Mouse (Mus musculus) olfactory bulb, adult 2 months (tissue): ENCODE results near the gene Arhgap21. TPM values are rescaled to one million over a fixed set of nuclear protein-coding genes. Genes with fewer than 3 reads are reported as not detected.

Experiments
- H3K27ac ChIP-seq: fragments of 200-500 bp; 2 replicates; pipeline ENCODE4 v1.5.1; 2012; ENCODE audit warnings: low read depth, low read length; ENCODE audit not compliant: insufficient read depth
- H3K4me1 ChIP-seq: fragments of 200-500 bp; 2 replicates; pipeline ENCODE4 v1.6.1; 2012; ENCODE audit warnings: low read length; ENCODE audit not compliant: control insufficient read depth, insufficient read depth
- H3K4me3 ChIP-seq: fragments of 200-500 bp; 2 replicates; pipeline ENCODE4 v1.5.1; 2012; ENCODE audit warnings: mild to moderate bottlenecking, low read depth, low read length, moderate library complexity; ENCODE audit not compliant: insufficient read depth
- CTCF ChIP-seq: fragments of 200-500 bp; IDR thresholded peaks from 2 replicates; pipeline ENCODE4 v1.5.1; 2012; ENCODE audit warnings: low read depth, mild to moderate bottlenecking, low read length, moderate library complexity; ENCODE audit not compliant: insufficient read depth
- POLR2A ChIP-seq: fragments of 200-500 bp; IDR thresholded peaks from 2 replicates; pipeline ENCODE4 v1.6.1; 2012; ENCODE audit warnings: mild to moderate bottlenecking, low read depth, low read length, moderate library complexity; ENCODE audit not compliant: insufficient read depth
- WGBS: fragments of 180-500 bp; shearing (Covaris S2); methylation state at CpG from one replicate; pipeline ENCODE4 v1.1.7; 2018; 5-methylcytosine and 5-hydroxymethylcytosine counted together
- polyA plus RNA-seq: library from polyadenylated mRNA; stranded (reverse); fragments of >200 nt; gene quantifications from 2 replicates; pipeline ENCODE4 v1.2.4, GENCODE M21; 2012; ENCODE audit warnings: low replicate concordance; ENCODE audit not compliant: missing spikeins, insufficient read depth, insufficient read length

The Arhgap21 gene
- polyA plus RNA-seq, 1 experiment = not detected

- TF ChIP-seq POLR2A (no peak), CTCF (no peak)
- 90% methylated on average over 2 of the region's 2 CpGs for WGBS
- no peak overlapping the region for H3K27ac ChIP-seq
These were observed 22.2 kb upstream of the Arhgap21 start for GRCm38 (mm10) chr2:20990907-20991306.

GRCm38 (mm10) chr2:20990056-20990455 lies 21.4 kb upstream of the Arhgap21 start:
- H3K27ac ChIP-seq = no peak overlapping the region
- no peak overlapping the region for H3K4me3 ChIP-seq
- 88% methylated on average over 3 of the region's 3 CpGs for WGBS
- no peaks in the 10 kb centered on the region for H3K4me1 ChIP-seq
- TF ChIP-seq POLR2A (no peak), CTCF (no peak)

More at GRCm38 (mm10) chr2:20990907-20991306, 22.2 kb upstream of the Arhgap21 start:
- Histone ChIP-seq H3K4me1 (no peaks in the 10 kb centered on the region), H3K4me3 (no peak overlapping the region)

DNA sequence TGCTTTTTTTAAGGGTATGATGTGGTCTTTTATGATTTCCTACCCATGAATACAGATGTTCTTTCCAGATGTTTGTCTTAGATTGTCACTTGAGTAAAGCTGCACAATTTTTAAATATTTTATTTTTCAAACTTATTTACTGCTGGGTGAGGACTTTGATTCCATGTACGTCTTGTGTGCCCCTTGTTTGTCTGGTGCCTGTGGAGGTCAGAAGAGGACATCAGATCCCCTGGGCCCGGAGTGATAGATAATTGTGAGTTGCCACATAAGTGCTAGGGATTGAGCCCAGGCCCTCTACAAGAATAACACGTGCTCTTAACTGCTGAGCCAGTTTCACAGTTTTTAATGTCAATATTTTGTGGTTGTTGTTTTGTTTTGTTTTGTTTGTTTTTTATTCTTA lies 19.1 kb upstream of the Arhgap21 start:
- no peak overlapping the region for H3K4me3 ChIP-seq
- 78% methylated on average over 3 of the region's 3 CpGs for WGBS
- no peaks in the 10 kb centered on the region for H3K4me1 ChIP-seq
- no peak overlapping the region for H3K27ac ChIP-seq
- TF ChIP-seq POLR2A (no peak), CTCF (no peak)

- WGBS = 88% methylated on average over 8 of the region's 8 CpGs
- no peak overlapping the region for H3K27ac ChIP-seq
- no peaks in the 10 kb centered on the region for H3K4me1 ChIP-seq
- TF ChIP-seq CTCF (no peak), POLR2A (no peak)
- no peak overlapping the region for H3K4me3 ChIP-seq
These were observed 10.0 kb upstream of the Arhgap21 start for GRCm38 (mm10) chr2:20978726-20979125.

DNA sequence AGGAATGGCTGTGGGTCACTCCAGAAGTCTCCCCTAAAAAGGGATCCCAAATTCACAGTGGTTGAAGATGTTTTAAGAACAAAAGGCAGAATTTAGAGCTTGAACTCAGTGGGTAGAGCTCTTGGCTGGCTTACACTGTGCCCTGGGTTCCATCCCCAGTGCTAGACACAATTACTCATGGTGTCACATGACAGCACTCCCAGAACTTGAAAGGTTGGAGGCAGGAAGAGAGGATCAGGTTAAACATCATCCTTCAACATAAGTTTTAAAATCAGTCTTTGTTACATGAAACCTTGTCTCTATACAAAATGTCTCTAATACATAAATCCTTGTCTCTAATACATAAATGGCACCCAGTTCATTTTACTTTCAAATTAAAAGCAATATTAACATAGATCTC lies 8.4 kb upstream of the Arhgap21 start:
- Histone ChIP-seq H3K4me1 (no peaks in the 10 kb centered on the region), H3K4me3 (no peak overlapping the region), H3K27ac (no peak overlapping the region)
- no peak for TF ChIP-seq CTCF
- no peak for TF ChIP-seq POLR2A

GRCm38 (mm10) chr2:20973513-20973912 lies 4.8 kb upstream of the Arhgap21 start:
- WGBS = 65% methylated on average over 3 of the region's 3 CpGs
- no peak overlapping the region for H3K4me3 ChIP-seq
- TF ChIP-seq POLR2A (no peak), CTCF (no peak)
- no peak overlapping the region for H3K27ac ChIP-seq
- H3K4me1 ChIP-seq = no peaks in the 10 kb centered on the region

DNA sequence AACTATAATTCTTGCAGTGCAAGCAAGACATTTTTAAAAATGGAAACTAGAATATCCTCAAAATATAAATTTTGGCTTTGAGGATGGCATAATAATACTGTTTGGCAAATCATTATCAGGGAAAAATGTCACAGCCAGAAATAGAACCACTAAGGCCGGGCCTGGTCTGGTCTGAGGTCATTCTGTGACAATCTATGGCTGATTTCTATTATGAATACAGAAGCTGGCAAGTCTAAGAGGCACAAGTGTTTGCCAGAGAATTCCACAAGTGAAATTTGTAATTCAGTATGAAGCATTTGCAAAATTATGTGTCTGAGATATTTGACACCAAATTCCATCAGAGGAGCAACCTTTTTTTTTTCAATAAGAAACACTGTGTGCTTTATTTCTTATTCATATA lies 3.5 kb upstream of the Arhgap21 start:
- H3K27ac ChIP-seq = no peak overlapping the region
- TF ChIP-seq CTCF (no peak), POLR2A (no peak)
- H3K4me3 ChIP-seq = no peak overlapping the region
- no peaks in the 10 kb centered on the region for H3K4me1 ChIP-seq
- WGBS = 63% methylated on average over 1 of the region's 1 CpGs

GRCm38 (mm10) chr2:20971628-20972027 lies 2.9 kb upstream of the Arhgap21 start:
- no peaks in the 10 kb centered on the region for H3K4me1 ChIP-seq
- TF ChIP-seq POLR2A = no peak
- TF ChIP-seq CTCF = no peak
- no peak overlapping the region for H3K4me3 ChIP-seq
- H3K27ac ChIP-seq = no peak overlapping the region

DNA sequence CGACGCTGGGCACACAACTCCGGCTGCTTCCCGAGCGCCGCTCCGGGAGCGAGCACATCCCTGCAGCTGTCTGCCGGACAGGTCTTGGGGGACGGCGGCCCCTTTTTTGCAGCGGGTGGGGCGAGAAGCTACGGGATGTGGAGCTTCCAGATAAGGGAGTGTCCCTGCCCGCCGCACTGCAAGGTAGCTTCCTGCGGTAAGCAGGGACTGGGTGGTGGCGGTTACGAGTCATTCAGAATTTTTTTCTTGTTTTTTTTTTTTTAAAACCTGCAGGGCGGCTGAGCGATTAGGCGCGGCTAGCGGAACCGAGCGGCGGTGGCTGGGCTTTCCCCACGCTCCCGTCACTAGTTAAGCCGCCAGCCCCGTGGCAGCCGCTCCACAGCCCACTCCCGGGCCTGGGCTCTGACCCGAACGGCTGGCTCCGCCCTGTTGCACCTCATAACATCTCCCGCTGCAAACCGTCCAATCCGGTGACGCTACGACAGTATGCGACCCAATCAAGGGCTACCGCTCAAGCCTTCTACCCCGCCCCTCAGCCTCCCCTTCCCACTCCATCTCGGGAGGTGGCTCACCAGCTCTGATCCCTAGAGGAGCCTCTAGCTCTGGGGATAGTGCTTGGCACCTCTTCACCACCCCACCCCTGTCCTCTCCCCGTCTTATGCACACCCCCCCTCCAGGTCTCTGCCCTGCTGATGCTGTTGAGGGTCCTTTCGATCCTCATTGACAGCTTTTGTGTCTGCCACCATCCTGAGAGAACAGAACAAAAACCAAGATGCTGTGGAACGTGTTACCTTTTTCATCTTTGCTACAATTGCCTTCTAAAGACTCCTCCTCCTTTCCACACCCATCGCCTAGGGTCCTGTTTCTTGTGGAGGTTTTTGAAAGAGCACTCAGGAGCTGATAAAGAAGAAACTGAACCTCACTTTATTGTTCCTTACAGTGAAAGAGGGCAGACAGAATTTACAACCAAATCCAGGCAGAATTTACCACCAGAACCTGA lies 820 bp upstream of the Arhgap21 start:
- peaks cover under 1% of the 10 kb centered on the region; the same call in 1 of the 2 replicates for H3K4me1 ChIP-seq
- under 1% methylated on average over 49 of the region's 49 CpGs for WGBS

More for the DNA sequence above, 820 bp upstream of the Arhgap21 start:
- peak overlapping the region; percentile 68 for H3K4me3 ChIP-seq
- H3K27ac ChIP-seq = peak overlapping the region; percentile 81
- TF ChIP-seq POLR2A = peak; percentile 84
- no peak for TF ChIP-seq CTCF
